Mouse (Mus musculus) CD8-positive naive resting alpha-beta T cell, adult 57 days (primary cell): ENCODE results near the gene 9430007A20Rik. TPM values are rescaled to one million over a fixed set of nuclear protein-coding genes. Genes with fewer than 3 reads are reported as not detected.

Source experiments
- total RNA-seq: library from RNA; stranded (reverse); gene quantifications from one replicate; pipeline ENCODE4 v1.2.4, GENCODE M21; 2023

The 9430007A20Rik gene
- total RNA-seq = not detected

GRCm38 (mm10) chr4:144519522-144519921 lies at the start of gene 9430007A20Rik:
9430007A20Rik (plus strand) TSS chr4:144519822.

GRCm38 (mm10) chr4:144565034-144565433 lies 45.4 kb downstream of the 9430007A20Rik start, which contains the start of gene Gm13124:
Gm13124 (minus strand) TSS chr4:144565134.

Other genes with a start within 250 kb of the 9430007A20Rik start
- gene Pramel5, start 239.3 kb upstream of the 9430007A20Rik start, total RNA-seq = not detected
- gene Gm13128, start 189.6 kb upstream of the 9430007A20Rik start, total RNA-seq = not detected
- not detected for gene Gm13119, start 161.9 kb upstream of the 9430007A20Rik start, total RNA-seq
- not detected for gene Pramef20, start 141.9 kb upstream of the 9430007A20Rik start, total RNA-seq
- not detected for gene Pramef12, start 111.4 kb upstream of the 9430007A20Rik start, total RNA-seq
- not detected for gene 1700012P22Rik, start 81.0 kb upstream of the 9430007A20Rik start, total RNA-seq
- not detected for gene Gm9944, start 66.5 kb upstream of the 9430007A20Rik start, total RNA-seq
- gene Aadacl3, start 56.1 kb upstream of the 9430007A20Rik start, total RNA-seq = not detected
- not detected for gene Gm13124, start 45.3 kb downstream of the 9430007A20Rik start, total RNA-seq
- not detected for gene Aadacl4, start 93.9 kb downstream of the 9430007A20Rik start, total RNA-seq
- not detected for gene Gm436, start 166.5 kb downstream of the 9430007A20Rik start, total RNA-seq
- gene Gm13178, start 201.6 kb downstream of the 9430007A20Rik start, total RNA-seq = not detected